Mouse (Mus musculus) gastrocnemius, postnatal 25 days (tissue): ENCODE data around the gene Lmo4. TPM values are rescaled to one million over a fixed set of nuclear protein-coding genes. Genes with fewer than 3 reads are reported as not detected.

ENCODE experiments used
- DNase-seq: peaks from one replicate; pipeline ENCODE4 v3.0.0; 2022
- total RNA-seq, 2 experiments: library from RNA; stranded (reverse); gene quantifications; 1 replicate in 1 of 2; 2 replicates in 1 of 2; pipeline ENCODE4 v1.2.3; 2021

Lmo4 gene
- total RNA-seq, 2 experiments from 2014 or later: 17.9 to 18.9 TPM

- DNase-seq: no peak
Observed at GRCm38 (mm10) chr3:144203259-144203987, 1.6 kb downstream of the Lmo4 start.

- DNase-seq: no peak
Observed at GRCm38 (mm10) chr3:144202574-144203258, 2.3 kb downstream of the Lmo4 start.

- peak; percentile 89 for DNase-seq
Observed at GRCm38 (mm10) chr3:144201794-144202573, 3.0 kb downstream of the Lmo4 start.

- no peak for DNase-seq
Observed at GRCm38 (mm10) chr3:144185327-144186152, 19.5 kb downstream of the Lmo4 start.

- DNase-seq: no peak
Observed at GRCm38 (mm10) chr3:144184918-144185317, 20.1 kb downstream of the Lmo4 start.

- DNase-seq: no peak
Observed at GRCm38 (mm10) chr3:144182229-144182628, 22.8 kb downstream of the Lmo4 start.

- DNase-seq: no peak
Observed at GRCm38 (mm10) chr3:144178937-144179336, 26.1 kb downstream of the Lmo4 start.

GRCm38 (mm10) chr3:144173866-144174588 is 31.0 kb downstream of the Lmo4 start:
- DNase-seq: no peak

- DNase-seq: no peak
Observed at GRCm38 (mm10) chr3:144173138-144173537, 31.9 kb downstream of the Lmo4 start.

- no peak for DNase-seq
Observed at GRCm38 (mm10) chr3:144171749-144172148, 33.3 kb downstream of the Lmo4 start.

GRCm38 (mm10) chr3:144170539-144170938 is 34.5 kb downstream of the Lmo4 start:
- DNase-seq: no peak

GRCm38 (mm10) chr3:144166439-144167155 is 38.4 kb downstream of the Lmo4 start:
- no peak for DNase-seq

GRCm38 (mm10) chr3:144165439-144165838 is 39.6 kb downstream of the Lmo4 start:
- no peak for DNase-seq

GRCm38 (mm10) chr3:144164665-144165385 is 40.2 kb downstream of the Lmo4 start:
- no peak for DNase-seq

GRCm38 (mm10) chr3:144163718-144164117 is 41.3 kb downstream of the Lmo4 start:
- DNase-seq: no peak

GRCm38 (mm10) chr3:144162156-144162555 is 42.9 kb downstream of the Lmo4 start:
- DNase-seq: no peak

GRCm38 (mm10) chr3:144161261-144161660 is 43.8 kb downstream of the Lmo4 start:
- DNase-seq: no peak

- no peak for DNase-seq
Observed at GRCm38 (mm10) chr3:144155746-144156145, 49.3 kb downstream of the Lmo4 start.

GRCm38 (mm10) chr3:144153395-144153794 is 51.6 kb downstream of the Lmo4 start:
- DNase-seq: no peak

GRCm38 (mm10) chr3:144151001-144151400 is 54.0 kb downstream of the Lmo4 start:
- DNase-seq: no peak
